Mouse (Mus musculus) effector memory CD4-positive, alpha-beta T cell, adult 7 months (primary cell): ENCODE measurements around the gene Gm7945. TPM values are rescaled to one million over a fixed set of nuclear protein-coding genes. Genes with fewer than 3 reads are reported as not detected.

ENCODE experiments used
- polyA plus RNA-seq: library from polyadenylated mRNA; unstranded; fragments of 100-300 nt; shearing (Covaris generic); gene quantifications from one replicate; pipeline ENCODE4 v1.2.1, GENCODE M21; 2017

Gm7945 gene
- polyA plus RNA-seq, result not detected

GRCm38 (mm10) chr14:41386279-41386678 is at the start of gene Gm7945:
Gene Gm7945 (minus strand): TSS chr14:41386379.

GRCm38 (mm10) chr14:41408181-41408580 is 22.0 kb upstream of the Gm7945 start, which contains the start of gene Gm6482:
Gene Gm6482 (minus strand): TSS chr14:41408281.

GRCm38 (mm10) chr14:41348309-41348708 is 37.9 kb downstream of the Gm7945 start, which contains the start of gene Gm5798:
Gene Gm5798 (plus strand): TSS chr14:41348609.

Other genes with a start within 250 kb of the Gm7945 start
- gene Mbl1, start 234.9 kb downstream of the Gm7945 start, polyA plus RNA-seq, result not detected
- 0.28 TPM for gene Sftpd, start 201.2 kb downstream of the Gm7945 start, polyA plus RNA-seq
- not detected for gene Gm2832, start 107.6 kb downstream of the Gm7945 start, polyA plus RNA-seq
- gene Gm5798, start 37.8 kb downstream of the Gm7945 start, polyA plus RNA-seq, result 0.24 TPM
- gene Gm6482, start 21.9 kb upstream of the Gm7945 start, polyA plus RNA-seq, result not detected
- gene Gm7954, start 67.1 kb upstream of the Gm7945 start, polyA plus RNA-seq, result not detected
- not detected for gene Gm3486, start 103.1 kb upstream of the Gm7945 start, polyA plus RNA-seq
- not detected for gene Gm7970, start 169.2 kb upstream of the Gm7945 start, polyA plus RNA-seq
- gene 1700049E17Rik2, start 186.8 kb upstream of the Gm7945 start, polyA plus RNA-seq, result not detected
- gene Gm3072, start 238.2 kb upstream of the Gm7945 start, polyA plus RNA-seq, result not detected